Mouse (Mus musculus): Measurements from ENCODE around the gene Bri3bp. TPM values are rescaled to one million over a fixed set of nuclear protein-coding genes. Genes with fewer than 3 reads are reported as not detected.

The Bri3bp gene
- polyA plus RNA-seq, 1 experiment from 2014 or later = 35.7 TPM

- ATAC-seq = no peak
Observed at GRCm38 (mm10) chr5:125502186-125502585, 60.8 kb downstream of the Bri3bp start.

GRCm38 (mm10) chr5:125503628-125504027 is 62.3 kb downstream of the Bri3bp start:
- 93% methylated on average over 6 of the region's 6 CpGs for WGBS

More at GRCm38 (mm10) chr5:125502186-125502585, 60.8 kb downstream of the Bri3bp start:
- Histone ChIP-seq H3K27ac (ENCODE audit: low read depth, low read length) (no peak overlapping the region), H3K9ac (ENCODE audit: low read depth, low read length) (no peak overlapping the region), H3K4me1 (replicated peaks; ENCODE audit: control insufficient read depth, insufficient read depth, low read length) (no peaks in the 10 kb centered on the region), H3K36me3 (ENCODE audit: control insufficient read depth, insufficient read depth) (peaks cover 59% of the 10 kb centered on the region), H3K4me3 (ENCODE audit: low read depth, low read length) (no peak overlapping the region), H3K9me3 (ENCODE audit: control insufficient read depth) (no peaks in the 10 kb centered on the region), H3K27me3 (replicated peaks; ENCODE audit: control insufficient read depth, insufficient read depth, low read length) (no peaks in the 10 kb centered on the region), H3K4me2 (replicated peaks; ENCODE audit: low read depth) (no peak overlapping the region)
- 46% methylated on average over 3 of the region's 3 CpGs for WGBS
- no peak for TF ChIP-seq CTCF (IDR thresholded peaks at IDR 0.05; ENCODE audit: low read depth)

GRCm38 (mm10) chr5:125504692-125505091 is 63.3 kb downstream of the Bri3bp start:
- peaks cover 72% of the 10 kb centered on the region for H3K36me3 ChIP-seq (ENCODE audit: control insufficient read depth, insufficient read depth)

More at GRCm38 (mm10) chr5:125503628-125504027, 62.3 kb downstream of the Bri3bp start:
- no peaks in the 10 kb centered on the region for H3K4me1 ChIP-seq (replicated peaks; ENCODE audit: control insufficient read depth, insufficient read depth, low read length)
- H3K27me3 ChIP-seq (replicated peaks; ENCODE audit: control insufficient read depth, insufficient read depth, low read length) = no peaks in the 10 kb centered on the region
- H3K27ac ChIP-seq (ENCODE audit: low read depth, low read length) = no peak overlapping the region
- no peak overlapping the region for H3K9ac ChIP-seq (ENCODE audit: low read depth, low read length)
- no peak overlapping the region for H3K4me2 ChIP-seq (replicated peaks; ENCODE audit: low read depth)
- no peak for TF ChIP-seq CTCF (IDR thresholded peaks at IDR 0.05; ENCODE audit: low read depth)
- H3K36me3 ChIP-seq (ENCODE audit: control insufficient read depth, insufficient read depth) = peaks cover 70% of the 10 kb centered on the region
- no peak for ATAC-seq
- no peaks in the 10 kb centered on the region for H3K9me3 ChIP-seq (ENCODE audit: control insufficient read depth)
- no peak overlapping the region for H3K4me3 ChIP-seq (ENCODE audit: low read depth, low read length)

GRCm38 (mm10) chr5:125505968-125506367 is 64.6 kb downstream of the Bri3bp start:
- Histone ChIP-seq H3K27ac (ENCODE audit: low read depth, low read length) (no peak overlapping the region), H3K9me3 (ENCODE audit: control insufficient read depth) (no peaks in the 10 kb centered on the region), H3K36me3 (ENCODE audit: control insufficient read depth, insufficient read depth) (peaks cover 68% of the 10 kb centered on the region), H3K4me2 (replicated peaks; ENCODE audit: low read depth) (no peak overlapping the region), H3K9ac (ENCODE audit: low read depth, low read length) (no peak overlapping the region), H3K27me3 (replicated peaks; ENCODE audit: control insufficient read depth, insufficient read depth, low read length) (no peaks in the 10 kb centered on the region), H3K4me3 (ENCODE audit: low read depth, low read length) (no peak overlapping the region), H3K4me1 (replicated peaks; ENCODE audit: control insufficient read depth, insufficient read depth, low read length) (no peaks in the 10 kb centered on the region)
- ATAC-seq = no peak
- WGBS = 88% methylated on average over 15 of the region's 15 CpGs
- TF ChIP-seq CTCF (IDR thresholded peaks at IDR 0.05; ENCODE audit: low read depth) = no peak

More at GRCm38 (mm10) chr5:125504692-125505091, 63.3 kb downstream of the Bri3bp start:
- no peak for ATAC-seq
- H3K9me3 ChIP-seq (ENCODE audit: control insufficient read depth) = no peaks in the 10 kb centered on the region
- no peak overlapping the region for H3K4me3 ChIP-seq (ENCODE audit: low read depth, low read length)
- no peaks in the 10 kb centered on the region for H3K27me3 ChIP-seq (replicated peaks; ENCODE audit: control insufficient read depth, insufficient read depth, low read length)
- H3K4me1 ChIP-seq (replicated peaks; ENCODE audit: control insufficient read depth, insufficient read depth, low read length) = no peaks in the 10 kb centered on the region
- WGBS = 81% methylated on average over 11 of the region's 11 CpGs
- H3K9ac ChIP-seq (ENCODE audit: low read depth, low read length) = no peak overlapping the region
- TF ChIP-seq CTCF (IDR thresholded peaks at IDR 0.05; ENCODE audit: low read depth) = no peak
- no peak overlapping the region for H3K27ac ChIP-seq (ENCODE audit: low read depth, low read length)
- no peak overlapping the region for H3K4me2 ChIP-seq (replicated peaks; ENCODE audit: low read depth)

DNA sequence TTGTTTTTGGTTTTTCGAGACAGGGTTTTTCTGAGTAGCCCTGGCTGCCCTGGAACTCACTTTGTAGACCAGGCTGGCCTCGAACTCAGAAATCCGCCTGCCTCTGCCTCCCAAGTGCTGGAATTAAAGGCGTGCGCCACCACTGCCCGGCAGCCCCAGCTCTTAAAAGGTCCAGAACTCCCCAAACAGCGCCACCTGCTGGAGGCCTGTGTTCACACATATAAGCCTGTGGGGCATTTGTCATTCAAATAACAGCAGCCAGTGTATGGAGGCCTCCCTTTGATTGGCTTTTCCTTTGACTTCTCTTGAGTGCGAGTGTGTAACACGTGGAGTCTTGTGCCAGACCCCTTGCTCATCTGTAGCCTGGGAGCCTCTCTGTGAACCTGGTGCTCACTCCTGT is 66.2 kb downstream of the Bri3bp start:
- H3K4me3 ChIP-seq (ENCODE audit: low read depth, low read length) = no peak overlapping the region
- TF ChIP-seq CTCF (IDR thresholded peaks at IDR 0.05; ENCODE audit: low read depth) = peak; percentile 43
- WGBS = 95% methylated on average over 9 of the region's 9 CpGs
- H3K27me3 ChIP-seq (replicated peaks; ENCODE audit: control insufficient read depth, insufficient read depth, low read length) = no peaks in the 10 kb centered on the region
- peaks cover 74% of the 10 kb centered on the region for H3K36me3 ChIP-seq (ENCODE audit: control insufficient read depth, insufficient read depth)
- H3K4me2 ChIP-seq (replicated peaks; ENCODE audit: low read depth) = no peak overlapping the region
- H3K4me1 ChIP-seq (replicated peaks; ENCODE audit: control insufficient read depth, insufficient read depth, low read length) = no peaks in the 10 kb centered on the region
- H3K9me3 ChIP-seq (ENCODE audit: control insufficient read depth) = no peaks in the 10 kb centered on the region
- ATAC-seq = peak; percentile 14; the same call in 1 of the 2 replicates
- H3K9ac ChIP-seq (ENCODE audit: low read depth, low read length) = no peak overlapping the region
- no peak overlapping the region for H3K27ac ChIP-seq (ENCODE audit: low read depth, low read length)

- 97% methylated on average over 10 of the region's 10 CpGs for WGBS
- no peak overlapping the region for H3K9ac ChIP-seq (ENCODE audit: low read depth, low read length)
- peaks cover 79% of the 10 kb centered on the region for H3K36me3 ChIP-seq (ENCODE audit: control insufficient read depth, insufficient read depth)
- no peak for TF ChIP-seq CTCF (IDR thresholded peaks at IDR 0.05; ENCODE audit: low read depth)
- H3K4me2 ChIP-seq (replicated peaks; ENCODE audit: low read depth) = no peak overlapping the region
- no peaks in the 10 kb centered on the region for H3K4me1 ChIP-seq (replicated peaks; ENCODE audit: control insufficient read depth, insufficient read depth, low read length)
- ATAC-seq = no peak
- no peak overlapping the region for H3K27ac ChIP-seq (ENCODE audit: low read depth, low read length)
- H3K9me3 ChIP-seq (ENCODE audit: control insufficient read depth) = no peaks in the 10 kb centered on the region
- no peaks in the 10 kb centered on the region for H3K27me3 ChIP-seq (replicated peaks; ENCODE audit: control insufficient read depth, insufficient read depth, low read length)
- H3K4me3 ChIP-seq (ENCODE audit: low read depth, low read length) = no peak overlapping the region
Observed at GRCm38 (mm10) chr5:125508006-125508405, 66.6 kb downstream of the Bri3bp start.

DNA sequence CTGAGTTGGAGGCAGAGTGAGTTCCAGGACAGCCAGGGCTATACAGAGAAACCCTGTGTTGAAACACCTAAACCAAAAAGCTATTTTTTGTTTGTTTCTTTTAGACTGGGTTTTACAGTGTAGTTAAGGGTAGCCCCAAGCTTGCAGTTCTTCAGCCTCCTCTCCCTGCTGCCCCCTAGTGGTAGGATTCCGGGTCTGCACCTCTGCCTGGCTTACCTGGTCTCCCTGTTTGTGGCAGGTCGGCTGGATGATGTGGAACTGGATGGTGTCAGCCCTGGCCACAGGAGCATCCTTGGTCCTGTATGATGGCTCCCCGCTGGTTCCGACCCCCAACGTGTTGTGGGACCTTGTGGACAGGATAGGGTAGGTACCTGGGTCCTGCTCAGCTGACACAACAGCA is 68.2 kb downstream of the Bri3bp start:
- Histone ChIP-seq H3K9me3 (ENCODE audit: control insufficient read depth) (no peaks in the 10 kb centered on the region), H3K4me1 (replicated peaks; ENCODE audit: control insufficient read depth, insufficient read depth, low read length) (no peaks in the 10 kb centered on the region), H3K9ac (ENCODE audit: low read depth, low read length) (no peak overlapping the region), H3K36me3 (ENCODE audit: control insufficient read depth, insufficient read depth) (peaks cover 81% of the 10 kb centered on the region), H3K27me3 (replicated peaks; ENCODE audit: control insufficient read depth, insufficient read depth, low read length) (no peaks in the 10 kb centered on the region), H3K27ac (ENCODE audit: low read depth, low read length) (no peak overlapping the region), H3K4me2 (replicated peaks; ENCODE audit: low read depth) (no peak overlapping the region), H3K4me3 (ENCODE audit: low read depth, low read length) (no peak overlapping the region)
- no peak for ATAC-seq
- WGBS = 47% methylated on average over 5 of the region's 5 CpGs
- TF ChIP-seq CTCF (IDR thresholded peaks at IDR 0.05; ENCODE audit: low read depth) = peak; percentile 92

Small RNA genes lying within 50 kb of the gene (microRNA-seq; reads per million reads assigned to microRNA genes)
- gene Gm27551 = not detected

Other genes with a start within 250 kb of the Bri3bp start
- 26.5 TPM in 2 replicates for gene Scarb1, start 100.5 kb upstream of the Bri3bp start, polyA plus RNA-seq (2015; fragmentation: Nextera tagmentation; extraction: Ambion mirVana)
- gene Gm10382, start 52.2 kb upstream of the Bri3bp start, polyA plus RNA-seq (2015; fragmentation: Nextera tagmentation; extraction: Ambion mirVana) = 0.16 and 0.24 TPM in 2 replicates
- gene Ubc, start 51.4 kb upstream of the Bri3bp start, polyA plus RNA-seq (2015; fragmentation: Nextera tagmentation; extraction: Ambion mirVana) = 345 and 371 TPM in 2 replicates
- 2.5 and 3.2 TPM in 2 replicates for gene Dhx37, start 7.4 kb upstream of the Bri3bp start, polyA plus RNA-seq (2015; fragmentation: Nextera tagmentation; extraction: Ambion mirVana)
- gene Aacs, start 34.2 kb downstream of the Bri3bp start, polyA plus RNA-seq (2015; fragmentation: Nextera tagmentation; extraction: Ambion mirVana) = 13.7 and 14.0 TPM in 2 replicates
- 0.14 and 0.25 TPM in 2 replicates for gene Tmem132b, start 90.2 kb downstream of the Bri3bp start, polyA plus RNA-seq (2015; fragmentation: Nextera tagmentation; extraction: Ambion mirVana)